Mouse (Mus musculus) heart, adult 18-20 months (tissue): ENCODE measurements around the gene Rbfox2. TPM values are rescaled to one million over a fixed set of nuclear protein-coding genes. Genes with fewer than 3 reads are reported as not detected.

ENCODE experiments used
- DNase-seq, 2 experiments: peaks; one replicate each; pipeline ENCODE4 v3.0.0; 2021 to 2022; ENCODE audit warnings: mixed read lengths in 1 of 2
- total RNA-seq, 2 experiments: library from RNA; stranded (reverse); gene quantifications; 2 replicates each; pipeline ENCODE4 v1.2.3; 2021

The Rbfox2 gene
- total RNA-seq, 2 experiments from 2014 or later = 86.5 to 90.5 TPM

DNA sequence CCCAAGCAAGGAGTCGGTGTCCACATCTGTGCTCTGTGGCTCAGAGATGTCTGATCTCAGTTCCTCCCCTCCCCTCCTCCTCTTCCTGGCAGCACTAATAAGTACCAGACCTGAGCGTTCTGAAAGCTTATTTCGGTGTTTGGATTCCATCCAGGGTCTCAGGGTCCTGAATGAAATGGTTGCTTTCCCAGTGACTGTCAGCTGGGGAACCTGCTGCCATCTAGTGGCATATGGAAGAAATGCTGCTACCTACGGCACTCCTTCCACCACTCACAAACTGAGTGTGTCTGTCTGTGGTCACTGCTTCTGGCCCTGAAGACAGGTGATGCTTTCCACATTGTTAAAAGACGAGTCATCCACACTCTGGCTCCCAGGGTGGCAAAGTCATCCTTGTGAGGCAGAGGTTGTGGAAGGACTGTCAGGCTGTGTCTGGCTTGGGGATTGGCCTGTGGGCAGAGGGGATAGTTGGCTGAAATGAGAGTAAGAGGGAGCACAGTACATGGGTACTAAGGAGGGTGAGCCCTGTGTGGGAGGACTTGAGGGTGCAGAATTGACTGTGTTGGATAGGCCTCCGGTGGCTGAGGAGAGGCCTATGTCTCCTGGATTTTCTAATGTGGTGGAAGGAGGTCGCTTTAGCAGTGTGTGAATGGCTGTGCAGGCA lies 277.3 kb downstream of the Rbfox2 start:
- peak; percentile 86 to 89 for DNase-seq

Other genes with a start within 250 kb of the Rbfox2 start
- gene Apol7a, start 92.1 kb upstream of the Rbfox2 start, total RNA-seq = under 1 TPM in 1 of 2 experiments, not detected in 1; 0.13 TPM
- gene Apol9a, start 104.1 kb upstream of the Rbfox2 start, total RNA-seq = under 1 TPM; 0.30 to 0.62 TPM
- under 1 TPM in 1 of 2 experiments, not detected in 1; 0.31 TPM for gene Apol7b, start 140.5 kb upstream of the Rbfox2 start, total RNA-seq
- gene Apol10a, start 170.0 kb upstream of the Rbfox2 start, total RNA-seq = not detected
- not detected for gene Apol11a, start 201.3 kb upstream of the Rbfox2 start, total RNA-seq
- gene Apol7c, start 226.3 kb upstream of the Rbfox2 start, total RNA-seq = 1 to 10 TPM in 1 of 2 experiments, not detected in 1; 2.8 TPM